In genomic region chr11:118145771-118146351, GRCm38 (mm10) we compare ENCODE assay signal across 9 mouse cellular contexts. TPM values are rescaled to one million over a fixed set of nuclear protein-coding genes. Genes with fewer than 3 reads are reported as not detected.
DNase-seq lines count a peak whose midpoint lies in the region; ATAC-seq and TF ChIP-seq lines count a peak whose summit lies in the region.
"Had no signal": no experiment of that assay in that cellular context is flagged by ENCODE, and none has a peak within 500 bp of the region (broad histone marks: within the 10 kb centered on the region; RNA-seq: fewer than 3 reads in every experiment).

No protein-coding gene starts in this region.

- WGBS in liver, embryonic 11.5 days, result 69% methylated on average over 16 of the region's 16 CpGs
- 73% methylated on average over 16 of the region's 16 CpGs for WGBS in heart, embryonic 10.5 days
- WGBS in midbrain, embryonic 10.5 days, result 89% methylated on average over 16 of the region's 16 CpGs

- no peaks in the 10 kb centered on the region for H3K79me2 ChIP-seq in myocyte (ENCODE audit: control insufficient read depth, insufficient read depth)

- peak; percentile 33 for DNase-seq in liver
- no peak for DNase-seq in liver, embryonic 11.5 days (ENCODE audit: low spot score)
- DNase-seq in heart, embryonic 10.5 days (ENCODE audit: low spot score), result no peak
- DNase-seq in kidney, postnatal 14 days, result peak; percentile 73
- no peak for DNase-seq in midbrain, embryonic 10.5 days (ENCODE audit: low spot score)
- no peak for DNase-seq in layer of hippocampus, adult 8-10 months (ENCODE audit: low spot score in 2 of 2)
- no peak for DNase-seq in embryo, embryonic 10 days (ENCODE audit: low spot score)

- no peak overlapping the region for H3K4me3 ChIP-seq in liver, embryonic 11.5 days (ENCODE audit: low read depth, low read length)
- H3K4me3 ChIP-seq in heart, embryonic 10.5 days, result no peak overlapping the region; the same call in 1 of the 2 replicates
- peak overlapping the region; percentile 12 for H3K4me3 ChIP-seq in myocyte
- H3K4me3 ChIP-seq in midbrain, embryonic 10.5 days, result no peak overlapping the region
- H3K4me3 ChIP-seq: neural tube, embryonic 12.5 days had no signal

- no peak overlapping the region for H3K27ac ChIP-seq in liver, embryonic 11.5 days (ENCODE audit: low read depth, low read length)
- H3K27ac ChIP-seq in heart, embryonic 10.5 days, result peak overlapping the region; percentile 32; the same call in 1 of the 2 replicates
- no peak overlapping the region; the same call in 1 of the 2 replicates for H3K27ac ChIP-seq in midbrain, embryonic 10.5 days (replicated peaks)
- H3K27ac ChIP-seq: neural tube, embryonic 12.5 days had no signal

- no peak overlapping the region for H3K9ac ChIP-seq in liver, embryonic 11.5 days (ENCODE audit: low read depth, low read length)
- H3K9ac ChIP-seq: neural tube, embryonic 12.5 days had no signal

- peak; percentile 72 for TF ChIP-seq POLR2A in myocyte (IDR thresholded peaks at IDR 0.05; ENCODE audit: insufficient read length, low read depth)

- 0 out of 2 replicates have a peak, but pooled peaks cover 3% of the 10 kb centered on the region for H3K4me1 ChIP-seq in liver, embryonic 11.5 days (replicated peaks; ENCODE audit: control insufficient read depth, insufficient read depth, low read length)
- H3K4me1 ChIP-seq in heart, embryonic 10.5 days, result peaks cover 42% of the 10 kb centered on the region
- H3K4me1 ChIP-seq in midbrain, embryonic 10.5 days, result peaks cover 13% of the 10 kb centered on the region

- H3ac ChIP-seq in myocyte (ENCODE audit: control insufficient read depth, insufficient read length), result no peak overlapping the region

- H3K36me3 ChIP-seq in liver, embryonic 11.5 days (ENCODE audit: control insufficient read depth, insufficient read depth, low read length), result no peaks in the 10 kb centered on the region
- H3K36me3 ChIP-seq in heart, embryonic 10.5 days, result no peaks in the 10 kb centered on the region
- H3K36me3 ChIP-seq in myocyte (ENCODE audit: control insufficient read depth, insufficient read depth), result no peaks in the 10 kb centered on the region
- H3K36me3 ChIP-seq in midbrain, embryonic 10.5 days, result no peaks in the 10 kb centered on the region
- H3K36me3 ChIP-seq: neural tube, embryonic 12.5 days had no signal

- H3K9me3 ChIP-seq in liver, embryonic 11.5 days (ENCODE audit: control insufficient read depth, low read length), result no peaks in the 10 kb centered on the region
- no peaks in the 10 kb centered on the region for H3K9me3 ChIP-seq in heart, embryonic 10.5 days
- no peaks in the 10 kb centered on the region for H3K9me3 ChIP-seq in midbrain, embryonic 10.5 days (replicated peaks)
- H3K9me3 ChIP-seq: neural tube, embryonic 12.5 days had no signal

- ATAC-seq in liver, embryonic 11.5 days (replicated peaks; ENCODE audit: low FRiP score), result no peak

- H3K4me2 ChIP-seq in liver, embryonic 11.5 days, result no peak overlapping the region
- peak overlapping the region; percentile 70 for H3K4me2 ChIP-seq in myocyte (ENCODE audit: low read depth)
- H3K4me2 ChIP-seq: neural tube, embryonic 12.5 days had no signal

- no peaks in the 10 kb centered on the region for H3K27me3 ChIP-seq in liver, embryonic 11.5 days (replicated peaks; ENCODE audit: control insufficient read depth, insufficient read depth, low read length)
- H3K27me3 ChIP-seq in heart, embryonic 10.5 days (ENCODE audit: insufficient read depth, poor library complexity, severe bottlenecking), result no peaks in the 10 kb centered on the region
- H3K27me3 ChIP-seq in myocyte (ENCODE audit: control insufficient read depth, insufficient read depth, insufficient read length), result no peaks in the 10 kb centered on the region
- no peaks in the 10 kb centered on the region for H3K27me3 ChIP-seq in midbrain, embryonic 10.5 days (ENCODE audit: low read depth, poor library complexity, severe bottlenecking)
- H3K27me3 ChIP-seq: neural tube, embryonic 12.5 days had no signal

TF ChIP-seq in myocyte, 11 proteins besides CTCF, POLR2A, EP300 and RAD21:
- TF ChIP-seq USF1 (IDR thresholded peaks at IDR 0.05; ENCODE audit: low read depth), result peak; percentile 67
- TF ChIP-seq SRF (IDR thresholded peaks at IDR 0.05; ENCODE audit: control insufficient read depth, insufficient read length, low read depth), result no peak
- TF ChIP-seq POLR2AphosphoS2 (IDR thresholded peaks at IDR 0.05; ENCODE audit: insufficient read length, low read depth), result peak; percentile 30

RNA-seq across cellular contexts. Expression of gene Dnah17, which starts 15.4 kb away (rescaled TPM):
- 0.09 and 0.11 TPM in 2 replicates for polyA plus RNA-seq in liver, embryonic 11.5 days (2014; fragmentation: Nextera tagmentation; extraction: Ambion mirVana)
- 0.12 and 0.14 TPM in 2 replicates for polyA plus RNA-seq in heart, embryonic 10.5 days (2016; fragmentation: Nextera tagmentation; extraction: Ambion mirVana)
- polyA plus RNA-seq in myocyte (2012; fragmentation: generic; extraction: Trizol), result 0.16 TPM
- 0.14 and 0.17 TPM in 2 replicates for polyA plus RNA-seq in midbrain, embryonic 10.5 days (2016; fragmentation: Nextera tagmentation; extraction: Ambion mirVana)
- total RNA-seq in layer of hippocampus, adult 8-10 months (2022), result under 1 TPM in 2 of 4 experiments, not detected in 2; 0.07 to 0.09 TPM

Comparison
In these comparisons a context has a peak if more than half of its experiments do, and no peak if none do; other contexts are left out.
1. DNase-seq: peak in liver (single experiment) and kidney, postnatal 14 days (single experiment); none in liver, embryonic 11.5 days (single experiment), heart, embryonic 10.5 days (single experiment), midbrain, embryonic 10.5 days (single experiment), layer of hippocampus, adult 8-10 months (0 of 2) and embryo, embryonic 10 days (single experiment).